ENCODE assay signal across 8 mouse cellular contexts in the genomic region with DNA sequence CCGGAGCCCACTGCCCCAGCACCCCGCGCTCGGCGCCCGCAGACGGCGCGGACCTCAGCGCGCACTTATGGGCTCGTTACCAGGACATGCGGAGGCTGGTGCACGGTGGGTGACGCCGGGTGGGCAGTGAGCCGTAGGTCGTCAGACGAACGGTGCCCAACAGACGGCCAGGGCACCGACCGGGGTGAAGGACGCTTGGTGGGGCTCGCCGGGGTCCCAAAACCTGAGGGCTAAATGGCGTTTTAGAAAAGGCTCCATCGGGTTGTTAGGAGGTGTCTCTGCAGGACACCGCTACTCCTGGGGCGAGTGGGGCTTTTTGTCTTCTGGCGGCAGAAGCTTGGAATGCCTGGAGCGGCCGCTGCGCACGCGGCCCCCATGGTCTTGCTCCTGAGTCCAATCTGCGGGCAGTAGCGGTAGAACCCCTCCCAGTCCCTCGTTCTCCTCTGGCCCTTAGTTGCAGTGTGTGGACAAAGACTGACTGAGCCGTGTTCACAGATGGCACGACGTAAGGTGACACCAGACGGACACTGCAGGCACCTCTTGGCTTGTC. TPM values are rescaled to one million over a fixed set of nuclear protein-coding genes. Genes with fewer than 3 reads are reported as not detected.
DNase-seq lines count a peak whose midpoint lies in the region; ATAC-seq lines count a peak whose summit lies in the region.

No protein-coding gene starts in this region.

- peaks cover 17% of the 10 kb centered on the region for H3K36me3 ChIP-seq in lung, embryonic 15.5 days
- H3K36me3 ChIP-seq in hindbrain, embryonic 12.5 days = peaks cover 20% of the 10 kb centered on the region
- peaks cover 14% of the 10 kb centered on the region for H3K36me3 ChIP-seq in liver, embryonic 16.5 days (ENCODE audit: control insufficient read depth, insufficient read depth)
- peaks cover 14% of the 10 kb centered on the region for H3K36me3 ChIP-seq in stomach, embryonic 16.5 days (ENCODE audit: control insufficient read depth, insufficient read depth, low read length)

- H3K27ac ChIP-seq in lung, embryonic 15.5 days = peak overlapping the region; percentile 96
- peak overlapping the region; percentile 92 for H3K27ac ChIP-seq in hindbrain, embryonic 12.5 days
- H3K27ac ChIP-seq in liver, embryonic 16.5 days (ENCODE audit: low read length) = peak overlapping the region; percentile 70
- H3K27ac ChIP-seq in stomach, embryonic 16.5 days (ENCODE audit: low read length) = peak overlapping the region; percentile 98

- H3K4me1 ChIP-seq in lung, embryonic 15.5 days = peaks cover 54% of the 10 kb centered on the region
- H3K4me1 ChIP-seq in hindbrain, embryonic 12.5 days = peaks cover 50% of the 10 kb centered on the region
- peaks cover 55% of the 10 kb centered on the region for H3K4me1 ChIP-seq in liver, embryonic 16.5 days (ENCODE audit: control insufficient read depth, low read depth, low read length)
- peaks cover 46% of the 10 kb centered on the region for H3K4me1 ChIP-seq in stomach, embryonic 16.5 days (ENCODE audit: control insufficient read depth, insufficient read depth, low read length)

- H3K9me3 ChIP-seq in lung, embryonic 15.5 days = no peaks in the 10 kb centered on the region
- no peaks in the 10 kb centered on the region for H3K9me3 ChIP-seq in hindbrain, embryonic 12.5 days (replicated peaks)
- no peaks in the 10 kb centered on the region for H3K9me3 ChIP-seq in liver, embryonic 16.5 days (replicated peaks; ENCODE audit: control insufficient read depth, low read length)
- no peaks in the 10 kb centered on the region for H3K9me3 ChIP-seq in stomach, embryonic 16.5 days (replicated peaks; ENCODE audit: control insufficient read depth, low read length)

- no peak for ATAC-seq in lung, embryonic 15.5 days (ENCODE audit: borderline replicate concordance, extremely low read depth, low FRiP score, low TSS enrichment)
- ATAC-seq in hindbrain, embryonic 12.5 days (ENCODE audit: low FRiP score) = peak; percentile 31
- ATAC-seq in liver, embryonic 16.5 days (ENCODE audit: low read depth) = no peak
- 0 out of 2 replicates have a peak, but pooled peaks have one; percentile 0 for ATAC-seq in stomach, embryonic 16.5 days (ENCODE audit: insufficient read depth, low FRiP score)

- DNase-seq in lung, postnatal 25 days (ENCODE audit: low spot score) = no peak
- DNase-seq in c-Kit-positive CD71-positive TER-119-positive erythroid progenitor cells, embryonic 14.5 days (ENCODE audit: low spot score) = peak; percentile 32
- DNase-seq in adipocyte (ENCODE audit: low spot score) = no peak
- no peak for DNase-seq in thymus, postnatal 25 days

- WGBS in lung, embryonic 15.5 days = under 1% methylated on average over 43 of the region's 43 CpGs
- WGBS in hindbrain, embryonic 12.5 days = 0% methylated on average over 43 of the region's 43 CpGs
- under 1% methylated on average over 43 of the region's 43 CpGs for WGBS in liver, embryonic 16.5 days (ENCODE audit: insufficient replicate concordance)
- under 1% methylated on average over 43 of the region's 43 CpGs for WGBS in stomach, embryonic 16.5 days

- no peaks in the 10 kb centered on the region for H3K27me3 ChIP-seq in lung, embryonic 15.5 days
- H3K27me3 ChIP-seq in hindbrain, embryonic 12.5 days = no peaks in the 10 kb centered on the region
- no peaks in the 10 kb centered on the region for H3K27me3 ChIP-seq in liver, embryonic 16.5 days (ENCODE audit: control insufficient read depth, insufficient read depth, low read depth, low read length)
- H3K27me3 ChIP-seq in stomach, embryonic 16.5 days (ENCODE audit: control insufficient read depth, insufficient read depth, low read length) = no peaks in the 10 kb centered on the region

- peak overlapping the region; percentile 79 for H3K4me2 ChIP-seq in lung, embryonic 15.5 days
- peak overlapping the region; percentile 89 for H3K4me2 ChIP-seq in hindbrain, embryonic 12.5 days (replicated peaks)
- H3K4me2 ChIP-seq in liver, embryonic 16.5 days (ENCODE audit: low read depth, low read length) = peak overlapping the region; percentile 92
- H3K4me2 ChIP-seq in stomach, embryonic 16.5 days (ENCODE audit: low read depth, low read length) = peak overlapping the region; percentile 79

- H3K9ac ChIP-seq in lung, embryonic 15.5 days = peak overlapping the region; percentile 99
- H3K9ac ChIP-seq in hindbrain, embryonic 12.5 days = peak overlapping the region; percentile 94
- peak overlapping the region; percentile 86 for H3K9ac ChIP-seq in liver, embryonic 16.5 days (ENCODE audit: low read depth, low read length)
- H3K9ac ChIP-seq in stomach, embryonic 16.5 days (ENCODE audit: low read length) = peak overlapping the region; percentile 97

- H3K4me3 ChIP-seq in lung, embryonic 15.5 days = peak overlapping the region; percentile 91
- H3K4me3 ChIP-seq in hindbrain, embryonic 12.5 days = peak overlapping the region; percentile 86
- peak overlapping the region; percentile 83 for H3K4me3 ChIP-seq in liver, embryonic 16.5 days (ENCODE audit: low read depth, low read length)
- peak overlapping the region; percentile 92 for H3K4me3 ChIP-seq in stomach, embryonic 16.5 days (replicated peaks; ENCODE audit: low read length)

RNA-seq across cellular contexts. Expression of a gene that starts 0.5 kb away (rescaled TPM):
- 451 and 472 TPM in 2 replicates for polyA plus RNA-seq in lung, embryonic 15.5 days (2015; fragmentation: Nextera tagmentation; extraction: Ambion mirVana)
- 401 and 429 TPM in 2 replicates for polyA plus RNA-seq in hindbrain, embryonic 12.5 days (2016; fragmentation: Nextera tagmentation; extraction: Ambion mirVana)
- polyA plus RNA-seq in liver, embryonic 16.5 days (2015; fragmentation: Nextera tagmentation; extraction: Ambion mirVana) = 149 and 179 TPM in 2 replicates
- polyA plus RNA-seq in stomach, embryonic 16.5 days (2015; fragmentation: Nextera tagmentation; extraction: Ambion mirVana) = 232 and 233 TPM in 2 replicates

RNA-seq across cellular contexts. Expression of a gene that starts 2.6 kb away (rescaled TPM):
- polyA plus RNA-seq in lung, embryonic 15.5 days (2015; fragmentation: Nextera tagmentation; extraction: Ambion mirVana) = 70.8 and 75.2 TPM in 2 replicates
- polyA plus RNA-seq in hindbrain, embryonic 12.5 days (2016; fragmentation: Nextera tagmentation; extraction: Ambion mirVana) = 54.3 and 63.9 TPM in 2 replicates
- polyA plus RNA-seq in liver, embryonic 16.5 days (2015; fragmentation: Nextera tagmentation; extraction: Ambion mirVana) = 47.7 and 57.1 TPM in 2 replicates
- polyA plus RNA-seq in stomach, embryonic 16.5 days (2015; fragmentation: Nextera tagmentation; extraction: Ambion mirVana) = 60.3 and 66.4 TPM in 2 replicates

RNA-seq across cellular contexts. Expression of a gene that starts 37.1 kb away (rescaled TPM):
- 45.3 and 53.6 TPM in 2 replicates for polyA plus RNA-seq in lung, embryonic 15.5 days (2015; fragmentation: Nextera tagmentation; extraction: Ambion mirVana)
- 29.7 and 33.9 TPM in 2 replicates for polyA plus RNA-seq in hindbrain, embryonic 12.5 days (2016; fragmentation: Nextera tagmentation; extraction: Ambion mirVana)
- 25.8 and 32.2 TPM in 2 replicates for polyA plus RNA-seq in liver, embryonic 16.5 days (2015; fragmentation: Nextera tagmentation; extraction: Ambion mirVana)
- 37.7 and 41.9 TPM in 2 replicates for polyA plus RNA-seq in stomach, embryonic 16.5 days (2015; fragmentation: Nextera tagmentation; extraction: Ambion mirVana)

Comparison
In these comparisons a context has a peak if more than half of its experiments do, and no peak if none do; other contexts are left out.
1. ATAC-seq: peak in hindbrain, embryonic 12.5 days (single experiment) and stomach, embryonic 16.5 days (single experiment); none in lung, embryonic 15.5 days (single experiment) and liver, embryonic 16.5 days (single experiment).
2. Peak in every context shown above with its lines, with median percentiles within 50 percentile points of each other: H3K27ac ChIP-seq, H3K4me2 ChIP-seq, H3K4me3 ChIP-seq and H3K9ac ChIP-seq.